Comparison of ENCODE assay signal across 29 mouse cellular contexts in genomic region chr6:122762480-122762879, GRCm38 (mm10). TPM values are rescaled to one million over a fixed set of nuclear protein-coding genes. Genes with fewer than 3 reads are reported as not detected.
A peak's percentile ranks its signal among the peaks of the same experiment; 100 is the strongest.
DNase-seq lines count a peak whose midpoint lies in the region; ATAC-seq and TF ChIP-seq lines count a peak whose summit lies in the region.
"Had no signal": no experiment of that assay in that cellular context is flagged by ENCODE, and none has a peak within 500 bp of the region (broad histone marks: within the 10 kb centered on the region; RNA-seq: fewer than 3 reads in every experiment).

No protein-coding gene starts in this region.

- whole genome bisulfite sequencing in bone marrow, adult 2 months = 87% methylated on average over 3 of the region's 3 CpGs
- WGBS in liver, embryonic 16.5 days (ENCODE audit: insufficient replicate concordance) = 75% methylated on average over 3 of the region's 3 CpGs

- peak overlapping the region; percentile 97 for H3K27ac ChIP-seq in ES-Bruce4 (ENCODE audit: insufficient read depth, low read length)
- peak overlapping the region; percentile 80; the same call in 1 of the 2 replicates for H3K27ac ChIP-seq in bone marrow, adult 2 months (ENCODE audit: control insufficient read depth, insufficient read depth, low read depth, low read length, poor library complexity)
- peak overlapping the region; percentile 72 for H3K27ac ChIP-seq in liver, embryonic 16.5 days (ENCODE audit: low read length)
- H3K27ac ChIP-seq: embryonic facial prominence, embryonic 12.5 days; forebrain, embryonic 12.5 days; hindbrain, embryonic 15.5 days; intestine, embryonic 15.5 days; lung, embryonic 15.5 days; neural tube, embryonic 13.5 days had no signal

- peak overlapping the region; percentile 56 for H3K9ac ChIP-seq in ES-Bruce4 (ENCODE audit: low read depth, poor library complexity, severe bottlenecking)
- no peak overlapping the region for H3K9ac ChIP-seq in liver, embryonic 16.5 days (ENCODE audit: low read depth, low read length)
- H3K9ac ChIP-seq: embryonic facial prominence, embryonic 12.5 days; forebrain, embryonic 12.5 days; intestine, embryonic 15.5 days; lung, embryonic 15.5 days; neural tube, embryonic 13.5 days had no signal

- ATAC-seq in liver, embryonic 16.5 days (ENCODE audit: low read depth) = no peak
- ATAC-seq: intestine, embryonic 15.5 days; midbrain, embryonic 16.5 days had no signal

- intact Hi-C loops in left cerebral cortex, postnatal 4 days (cut with DNase I) = no loop called here
- intact Hi-C loops in left cerebral cortex, postnatal 36 days (cut with DNase I) = loop anchor here (5.0 kb wide), 1 partner anchor 50 kb away; no protein-coding TSS in a partner anchor

- H3K4me2 ChIP-seq in liver, embryonic 16.5 days (ENCODE audit: low read depth, low read length) = peak overlapping the region; percentile 30
- H3K4me2 ChIP-seq: embryonic facial prominence, embryonic 12.5 days; forebrain, embryonic 12.5 days; heart, embryonic 11.5 days; intestine, embryonic 15.5 days; lung, embryonic 15.5 days had no signal

- no peak for TF ChIP-seq POLR2A in ES-Bruce4 (IDR thresholded peaks at IDR 0.05; ENCODE audit: insufficient read depth, low read length)
- no peak for TF ChIP-seq POLR2A in bone marrow, adult 2 months (IDR thresholded peaks at IDR 0.05; ENCODE audit: borderline replicate concordance, control insufficient read depth, low read depth, low read length)

- DNase-seq in embryo, embryonic 10 days (ENCODE audit: low spot score) = peak; percentile 2
- no peak for DNase-seq in embryo, embryonic 11 days
- DNase-seq in left cerebral cortex, postnatal 4 days = no peak
- no peak for DNase-seq in left cerebral cortex, postnatal 36 days (ENCODE audit: low spot score in 2 of 2)
- DNase-seq: adrenal gland, postnatal 14 days; cerebellum, adult 9-10 months; gastrocnemius, postnatal 36 days; kidney, adult 9 months; kidney, postnatal 14 days; lung, postnatal 36 days; thymus, adult 18-20 months; thymus, postnatal 36 days had no signal

- no peak for TF ChIP-seq CTCF in ES-Bruce4 (IDR thresholded peaks at IDR 0.05; ENCODE audit: low read depth, low read length)
- no peak for TF ChIP-seq CTCF in bone marrow, adult 2 months (IDR thresholded peaks at IDR 0.05; ENCODE audit: control insufficient read depth, insufficient read depth, low read length)

- peaks cover 6% of the 10 kb centered on the region for H3K4me1 ChIP-seq in ES-Bruce4 (ENCODE audit: control insufficient read depth, insufficient read depth, low read length)
- no peaks in the 10 kb centered on the region; the same call in 1 of the 2 replicates for H3K4me1 ChIP-seq in bone marrow, adult 2 months (ENCODE audit: control insufficient read depth, insufficient read depth, low read length)
- peaks cover 39% of the 10 kb centered on the region for H3K4me1 ChIP-seq in liver, embryonic 16.5 days (ENCODE audit: control insufficient read depth, low read depth, low read length)

- no peaks in the 10 kb centered on the region for H3K36me3 ChIP-seq in ES-Bruce4 (ENCODE audit: control insufficient read depth, insufficient read depth, low read length, poor library complexity, severe bottlenecking)
- H3K36me3 ChIP-seq in liver, embryonic 16.5 days (ENCODE audit: control insufficient read depth, insufficient read depth) = no peaks in the 10 kb centered on the region
- H3K36me3 ChIP-seq: embryonic facial prominence, embryonic 12.5 days; forebrain, embryonic 12.5 days; hindbrain, embryonic 15.5 days; intestine, embryonic 15.5 days; lung, embryonic 15.5 days; neural tube, embryonic 13.5 days had no signal

- H3K4me3 ChIP-seq in ES-Bruce4 (ENCODE audit: low read depth, low read length) = no peak overlapping the region
- no peak overlapping the region for H3K4me3 ChIP-seq in bone marrow, adult 2 months (replicated peaks; ENCODE audit: control insufficient read depth, low read depth, low read length)
- no peak overlapping the region for H3K4me3 ChIP-seq in liver, embryonic 16.5 days (ENCODE audit: low read depth, low read length)
- H3K4me3 ChIP-seq: embryonic facial prominence, embryonic 12.5 days; forebrain, embryonic 12.5 days; intestine, embryonic 15.5 days; lung, embryonic 15.5 days; myocyte; neural tube, embryonic 13.5 days had no signal

- TF ChIP-seq EP300 in ES-Bruce4 (IDR thresholded peaks at IDR 0.05; ENCODE audit: insufficient read depth, low read depth, low read length) = no peak

- H3K27me3 ChIP-seq in ES-Bruce4 (ENCODE audit: control insufficient read depth, insufficient read depth, low read length, poor library complexity, severe bottlenecking) = no peaks in the 10 kb centered on the region
- H3K27me3 ChIP-seq in liver, embryonic 16.5 days (ENCODE audit: control insufficient read depth, insufficient read depth, low read depth, low read length) = no peaks in the 10 kb centered on the region; the same call in none of the 2 replicates
- H3K27me3 ChIP-seq: hindbrain, embryonic 15.5 days; intestine, embryonic 15.5 days had no signal

- no peaks in the 10 kb centered on the region for H3K9me3 ChIP-seq in ES-Bruce4 (replicated peaks; ENCODE audit: control insufficient read depth, insufficient read depth, low read length, poor library complexity, severe bottlenecking)
- no peaks in the 10 kb centered on the region for H3K9me3 ChIP-seq in liver, embryonic 16.5 days (replicated peaks; ENCODE audit: control insufficient read depth, low read length)
- H3K9me3 ChIP-seq: embryonic facial prominence, embryonic 12.5 days; forebrain, embryonic 12.5 days; hindbrain, embryonic 15.5 days; intestine, embryonic 15.5 days; lung, embryonic 15.5 days; neural tube, embryonic 13.5 days had no signal

RNA-seq across cellular contexts. Expression of gene Slc2a3, which starts 39.0 kb away (rescaled TPM):
- polyA plus RNA-seq in ES-Bruce4 (2011; ENCODE audit: insufficient read depth, insufficient read length, low read depth, missing spikeins) = 1,494 and 1,686 TPM in 2 replicates
- polyA plus RNA-seq in bone marrow, adult 2 months (2011; ENCODE audit: insufficient read depth, insufficient read length, low replicate concordance, missing spikeins) = 45.2 and 88.2 TPM in 2 replicates
- polyA plus RNA-seq in liver, embryonic 16.5 days (2015; fragmentation: Nextera tagmentation; extraction: Ambion mirVana) = 12.2 and 13.0 TPM in 2 replicates
- 10 to 100 TPM; 62.9 to 73.9 TPM for total RNA-seq in left cerebral cortex, postnatal 4 days (2021)
- total RNA-seq in left cerebral cortex, postnatal 36 days (2021) = 100 to 1,000 TPM; 125 to 138 TPM

RNA-seq across cellular contexts. Expression of gene Nanog, which starts 55.2 kb away (rescaled TPM):
- 610 and 613 TPM in 2 replicates for polyA plus RNA-seq in ES-Bruce4 (2011; ENCODE audit: insufficient read depth, insufficient read length, low read depth, missing spikeins)
- polyA plus RNA-seq in bone marrow, adult 2 months (2011; ENCODE audit: insufficient read depth, insufficient read length, low replicate concordance, missing spikeins) = 18.2 TPM in 1 of 2 replicates, not detected in the other
- polyA plus RNA-seq in liver, embryonic 16.5 days (2015; fragmentation: Nextera tagmentation; extraction: Ambion mirVana) = not detected in 2 replicates
- not detected for total RNA-seq in left cerebral cortex, postnatal 4 days (2021)
- total RNA-seq in left cerebral cortex, postnatal 36 days (2021) = not detected
- total RNA-seq: adrenal gland, postnatal 14 days; gastrocnemius, adult 18-20 months; gastrocnemius, postnatal 36 days; hematopoietic stem cell, adult 5-6 weeks; layer of hippocampus, adult 18-20 months; layer of hippocampus, postnatal 14 days; left cerebral cortex, postnatal 14 days had no signal
- polyA plus RNA-seq: midbrain, embryonic 16.5 days had no signal

RNA-seq across cellular contexts. Expression of gene Foxj2, which starts 57.2 kb away (rescaled TPM):
- polyA plus RNA-seq in ES-Bruce4 (2011; ENCODE audit: insufficient read depth, insufficient read length, low read depth, missing spikeins) = 10.9 and 11.6 TPM in 2 replicates
- 9.6 and 18.0 TPM in 2 replicates for polyA plus RNA-seq in bone marrow, adult 2 months (2011; ENCODE audit: insufficient read depth, insufficient read length, low replicate concordance, missing spikeins)
- 1.3 and 1.5 TPM in 2 replicates for polyA plus RNA-seq in liver, embryonic 16.5 days (2015; fragmentation: Nextera tagmentation; extraction: Ambion mirVana)
- 10 to 100 TPM; 29.4 to 32.7 TPM for total RNA-seq in left cerebral cortex, postnatal 4 days (2021)
- 10 to 100 TPM; 28.8 to 30.3 TPM for total RNA-seq in left cerebral cortex, postnatal 36 days (2021)

Comparison
In these comparisons a context has a peak if more than half of its experiments do, and no peak if none do; other contexts are left out.
1. RNA of gene Slc2a3, which starts 39.0 kb away (polyA plus RNA-seq): 1,494 to 1,686 TPM in ES-Bruce4; 45.2 to 88.2 TPM in bone marrow, adult 2 months and 12.2 to 13.0 TPM in liver, embryonic 16.5 days; every median in the first group is over 10 times any median in the second.
2. RNA of gene Nanog, which starts 55.2 kb away (polyA plus RNA-seq): 610 to 613 TPM in ES-Bruce4; 18.2 TPM in bone marrow, adult 2 months and not detected in liver, embryonic 16.5 days; every median in the first group is over 10 times any median in the second.
3. Peak in every context shown above with its lines, with median percentiles within 50 percentile points of each other: H3K27ac ChIP-seq.